Mouse (Mus musculus) embryo, embryonic 9.5 days (tissue): Measurements from ENCODE around the gene Slc38a3.

ENCODE experiments used
- DNase-seq: peaks from one replicate; pipeline ENCODE4 v3.0.0-alpha.2; 2017; ENCODE audit errors: extremely low spot score

The Slc38a3 gene

GRCm38 (mm10) chr9:107669480-107669945 lies at the start of gene Slc38a3:
Gene Slc38a3 (minus strand): TSS chr9:107669530.
- DNase-seq = no peak

- DNase-seq = no peak
Observed at GRCm38 (mm10) chr9:107716951-107717350, 47.6 kb upstream of the Slc38a3 start.

GRCm38 (mm10) chr9:107715632-107716031 lies 46.3 kb upstream of the Slc38a3 start:
- DNase-seq = no peak

- DNase-seq = peak; percentile 80
Observed at GRCm38 (mm10) chr9:107714221-107714952, 45.1 kb upstream of the Slc38a3 start.

GRCm38 (mm10) chr9:107709697-107710483 lies 40.6 kb upstream of the Slc38a3 start, which contains the start of gene Sema3f:
Gene Sema3f (minus strand): TSS chr9:107710475.
- peak; percentile 84 for DNase-seq

- peak; percentile 49 for DNase-seq
Observed at GRCm38 (mm10) chr9:107709096-107709696, 39.9 kb upstream of the Slc38a3 start.

GRCm38 (mm10) chr9:107708439-107709095 lies 39.2 kb upstream of the Slc38a3 start:
- no peak for DNase-seq

GRCm38 (mm10) chr9:107707701-107708438 lies 38.5 kb upstream of the Slc38a3 start:
- peak; percentile 63 for DNase-seq

- DNase-seq = peak; percentile 70
Observed at GRCm38 (mm10) chr9:107706781-107707211, 37.5 kb upstream of the Slc38a3 start.

- no peak for DNase-seq
Observed at GRCm38 (mm10) chr9:107703337-107704122, 34.2 kb upstream of the Slc38a3 start.

GRCm38 (mm10) chr9:107702606-107703185 lies 33.4 kb upstream of the Slc38a3 start:
- no peak for DNase-seq

- no peak for DNase-seq
Observed at GRCm38 (mm10) chr9:107701594-107701993, 32.3 kb upstream of the Slc38a3 start.

- no peak for DNase-seq
Observed at GRCm38 (mm10) chr9:107700114-107700571, 30.8 kb upstream of the Slc38a3 start.

- peak; percentile 88 for DNase-seq
Observed at GRCm38 (mm10) chr9:107699376-107699980, 30.1 kb upstream of the Slc38a3 start.

GRCm38 (mm10) chr9:107698611-107699190 lies 29.4 kb upstream of the Slc38a3 start:
- peak; percentile 75 for DNase-seq

- DNase-seq = peak; percentile 73
Observed at GRCm38 (mm10) chr9:107697811-107698521, 28.6 kb upstream of the Slc38a3 start.

- peak; percentile 84 for DNase-seq
Observed at GRCm38 (mm10) chr9:107696845-107697610, 27.7 kb upstream of the Slc38a3 start.
